ENCODE assay signal across 9 mouse cellular contexts in the genomic region with DNA sequence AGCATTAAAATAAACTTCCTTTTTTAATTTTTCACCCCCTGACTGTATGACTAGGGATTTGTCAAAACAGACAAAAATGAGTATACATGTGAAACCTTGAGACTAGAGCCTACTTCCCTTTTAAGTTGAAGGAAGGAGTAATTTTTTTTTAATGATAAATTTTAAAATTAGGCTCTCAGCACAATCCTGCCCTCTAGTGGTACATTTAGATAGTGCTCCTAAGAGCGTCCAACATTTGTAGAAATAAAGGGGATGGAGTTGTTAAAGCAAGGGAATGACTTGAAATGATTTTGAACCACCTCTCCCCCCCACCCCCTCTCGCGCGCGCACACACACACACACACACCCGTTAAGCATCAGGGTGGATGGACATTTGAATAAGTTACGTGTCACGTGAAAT.
A peak's percentile ranks its signal among the peaks of the same experiment; 100 is the strongest.
DNase-seq lines count a peak whose midpoint lies in the region; ATAC-seq lines count a peak whose summit lies in the region.
"Had no signal": no experiment of that assay in that cellular context is flagged by ENCODE, and none has a peak within 500 bp of the region (broad histone marks: within the 10 kb centered on the region; RNA-seq: fewer than 3 reads in every experiment).

No protein-coding gene starts in this region.

- no peak overlapping the region for H3K4me3 ChIP-seq in hindbrain, embryonic 14.5 days (replicated peaks; ENCODE audit: low read length)
- no peak overlapping the region for H3K4me3 ChIP-seq in hindbrain, embryonic 13.5 days
- no peak overlapping the region for H3K4me3 ChIP-seq in midbrain, embryonic 14.5 days (replicated peaks; ENCODE audit: low read depth, low read length)
- H3K4me3 ChIP-seq: embryonic facial prominence, embryonic 13.5 days had no signal

- no peaks in the 10 kb centered on the region for H3K27me3 ChIP-seq in hindbrain, embryonic 14.5 days (ENCODE audit: control insufficient read depth, insufficient read depth, low read length)
- H3K27me3 ChIP-seq in hindbrain, embryonic 13.5 days: no peaks in the 10 kb centered on the region
- no peaks in the 10 kb centered on the region for H3K27me3 ChIP-seq in midbrain, embryonic 14.5 days (ENCODE audit: control insufficient read depth, insufficient read depth, low read length)
- H3K27me3 ChIP-seq: embryonic facial prominence, embryonic 13.5 days had no signal

- no peaks in the 10 kb centered on the region for H3K36me3 ChIP-seq in hindbrain, embryonic 14.5 days (replicated peaks; ENCODE audit: control insufficient read depth, insufficient read depth)
- no peaks in the 10 kb centered on the region for H3K36me3 ChIP-seq in hindbrain, embryonic 13.5 days
- no peaks in the 10 kb centered on the region for H3K36me3 ChIP-seq in midbrain, embryonic 14.5 days (ENCODE audit: control insufficient read depth, insufficient read depth, low read length)

- 59% methylated on average over 8 of the region's 8 CpGs for WGBS in hindbrain, embryonic 14.5 days
- WGBS in hindbrain, embryonic 13.5 days: 46% methylated on average over 8 of the region's 8 CpGs
- WGBS in midbrain, embryonic 14.5 days: 59% methylated on average over 8 of the region's 8 CpGs

- no peak overlapping the region for H3K27ac ChIP-seq in hindbrain, embryonic 14.5 days
- H3K27ac ChIP-seq in hindbrain, embryonic 13.5 days: no peak overlapping the region
- H3K27ac ChIP-seq in midbrain, embryonic 14.5 days (replicated peaks; ENCODE audit: low read depth, low read length): no peak overlapping the region
- H3K27ac ChIP-seq: embryonic facial prominence, embryonic 13.5 days had no signal

- H3K9ac ChIP-seq in hindbrain, embryonic 14.5 days: no peak overlapping the region
- H3K9ac ChIP-seq in hindbrain, embryonic 13.5 days: no peak overlapping the region
- H3K9ac ChIP-seq in midbrain, embryonic 14.5 days (replicated peaks; ENCODE audit: low read length): no peak overlapping the region
- H3K9ac ChIP-seq: embryonic facial prominence, embryonic 13.5 days had no signal

- no peak overlapping the region for H3K4me2 ChIP-seq in hindbrain, embryonic 14.5 days (replicated peaks)
- no peak overlapping the region for H3K4me2 ChIP-seq in hindbrain, embryonic 13.5 days
- H3K4me2 ChIP-seq in midbrain, embryonic 14.5 days (ENCODE audit: low read length): no peak overlapping the region
- H3K4me2 ChIP-seq: embryonic facial prominence, embryonic 13.5 days had no signal

- no peaks in the 10 kb centered on the region for H3K9me3 ChIP-seq in hindbrain, embryonic 14.5 days (ENCODE audit: control insufficient read depth, low read length)
- H3K9me3 ChIP-seq in hindbrain, embryonic 13.5 days: no peaks in the 10 kb centered on the region
- H3K9me3 ChIP-seq in midbrain, embryonic 14.5 days (ENCODE audit: control insufficient read depth, low read length): no peaks in the 10 kb centered on the region
- H3K9me3 ChIP-seq: embryonic facial prominence, embryonic 13.5 days had no signal

- DNase-seq in hindbrain, embryonic 14.5 days (ENCODE audit: low spot score): peak; percentile 82
- DNase-seq in urinary bladder, postnatal 25 days (ENCODE audit: low spot score): peak; percentile 17
- DNase-seq in urinary bladder, postnatal 10 days (ENCODE audit: low spot score): no peak
- DNase-seq in c-Kit-positive CD71-negative TER-119-negative erythroid progenitor cells, embryonic 14.5 days (ENCODE audit: low read depth): peak; percentile 42
- peak; percentile 82 for DNase-seq in midbrain, embryonic 14.5 days
- no peak for DNase-seq in spleen, postnatal 14 days (ENCODE audit: low spot score in 2 of 2)
- no peak for DNase-seq in thymus, postnatal 25 days

- no peaks in the 10 kb centered on the region for H3K4me1 ChIP-seq in hindbrain, embryonic 14.5 days (replicated peaks; ENCODE audit: control insufficient read depth, insufficient read depth, low read length)
- no peaks in the 10 kb centered on the region for H3K4me1 ChIP-seq in hindbrain, embryonic 13.5 days (replicated peaks)
- no peaks in the 10 kb centered on the region for H3K4me1 ChIP-seq in midbrain, embryonic 14.5 days (ENCODE audit: control insufficient read depth, insufficient read depth, low read length)

- 0 out of 2 replicates have a peak, but pooled peaks have one; percentile 11 for ATAC-seq in hindbrain, embryonic 14.5 days (ENCODE audit: low FRiP score)
- ATAC-seq in hindbrain, embryonic 13.5 days (ENCODE audit: low FRiP score): no peak
- no peak for ATAC-seq in midbrain, embryonic 14.5 days (ENCODE audit: low FRiP score, low TSS enrichment)

Comparison
In these comparisons a context has a peak if more than half of its experiments do, and no peak if none do; other contexts are left out.
1. DNase-seq: peak in hindbrain, embryonic 14.5 days (single experiment), urinary bladder, postnatal 25 days (single experiment), c-Kit-positive CD71-negative TER-119-negative erythroid progenitor cells, embryonic 14.5 days (single experiment) and midbrain, embryonic 14.5 days (single experiment); none in urinary bladder, postnatal 10 days (single experiment), spleen, postnatal 14 days (0 of 2) and thymus, postnatal 25 days (single experiment).